Mouse (Mus musculus) stomach, postnatal 0 days (tissue): Measurements from ENCODE around the gene Epb41l1. TPM values are rescaled to one million over a fixed set of nuclear protein-coding genes. Genes with fewer than 3 reads are reported as not detected.
A peak's percentile ranks its signal among the peaks of the same experiment; 100 is the strongest.

Experiments used
- ATAC-seq: fragments of 200-750 bp; cut with Nextera tagmentation; 2 replicates; pipeline ENCODE4 v1.8.0; 2017; ENCODE audit not compliant: low FRiP score, low TSS enrichment
- DNase-seq: peaks from one replicate; pipeline ENCODE4 v3.0.0-alpha.2; 2016; ENCODE audit warnings: low spot score
- H3K27ac ChIP-seq: fragments of 300-500 bp; sonication (generic); replicated peaks from 2 replicates; pipeline ENCODE4 v1.5.1; 2014; ENCODE audit warnings: mild to moderate bottlenecking, control low read depth
- H3K27me3 ChIP-seq: fragments of 300-500 bp; sonication (generic); 2 replicates; pipeline ENCODE4 v1.6.1; 2014; ENCODE audit warnings: low read length; ENCODE audit not compliant: control insufficient read depth, insufficient read depth
- H3K36me3 ChIP-seq: fragments of 300-500 bp; sonication (generic); 2 replicates; pipeline ENCODE4 v1.6.1; 2014; ENCODE audit warnings: low read length, mixed read lengths; ENCODE audit not compliant: control insufficient read depth, insufficient read depth
- H3K4me1 ChIP-seq: fragments of 300-500 bp; sonication (generic); replicated peaks from 2 replicates; pipeline ENCODE4 v1.6.1; 2014; ENCODE audit warnings: antibody characterized with exemption; ENCODE audit not compliant: control insufficient read depth, insufficient read depth
- H3K4me2 ChIP-seq: fragments of 300-500 bp; sonication (generic); replicated peaks from 2 replicates; pipeline ENCODE4 v1.6.1; 2014; ENCODE audit warnings: low read depth, mild to moderate bottlenecking, control low read depth, moderate library complexity
- H3K4me3 ChIP-seq: fragments of 300-500 bp; sonication (generic); 2 replicates; pipeline ENCODE4 v1.5.1; 2014; ENCODE audit warnings: low read depth, low read length, control low read depth
- H3K9ac ChIP-seq: fragments of 300-500 bp; sonication (generic); 2 replicates; pipeline ENCODE4 v1.6.1; 2014; ENCODE audit warnings: mild to moderate bottlenecking, low read length, control low read depth, mixed read lengths
- H3K9me3 ChIP-seq: fragments of 300-500 bp; sonication (generic); 2 replicates; pipeline ENCODE4 v1.6.1; 2016; ENCODE audit warnings: low read length; ENCODE audit not compliant: control insufficient read depth
- CTCF ChIP-seq: IDR thresholded peaks from 2 replicates; pipeline ENCODE4 v1.5.1; 2016; ENCODE audit warnings: antibody characterized with exemption, low read depth, mild to moderate bottlenecking, moderate library complexity
- EP300 ChIP-seq: optimal IDR thresholded peaks from 2 replicates; pipeline ENCODE3; 2016; ENCODE audit warnings: antibody characterized with exemption
- WGBS: fragments of 180-500 bp; shearing (Covaris S2); extraction: QIAGEN DNeasy Blood & Tissue Kit; methylation state at CpG from one replicate; pipeline ENCODE4 v1.1.7; 2014; 5-methylcytosine and 5-hydroxymethylcytosine counted together
- polyA plus RNA-seq: library from polyadenylated mRNA; unstranded; fragments of >200 nt; fragmentation: Nextera tagmentation; extraction: Ambion mirVana; gene quantifications from 2 replicates; pipeline ENCODE4 v1.2.1, GENCODE M21; 2015

Epb41l1 gene
- polyA plus RNA-seq, 1 experiment from 2014 or later, result 1.7 TPM

DNA sequence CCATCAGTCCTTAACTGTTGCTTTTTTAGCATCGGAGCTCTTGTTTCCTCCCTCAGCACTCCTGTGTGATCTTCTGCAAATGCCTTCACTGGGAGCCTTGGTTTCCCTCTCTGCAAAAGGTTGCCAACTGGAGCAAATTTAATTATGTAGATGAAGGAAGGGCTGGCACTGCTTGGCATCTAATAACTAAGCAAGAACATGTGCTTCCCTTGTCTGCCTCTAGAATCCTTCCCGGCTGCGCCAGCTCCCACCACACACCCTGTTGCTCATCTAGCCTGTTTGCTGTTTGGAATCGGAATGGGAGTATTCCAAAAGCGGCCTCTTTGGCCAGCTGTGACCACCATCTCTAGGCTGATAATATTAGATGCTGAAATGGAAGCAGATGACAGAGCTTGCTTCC is 98.9 kb downstream of the Epb41l1 start:
- TF ChIP-seq EP300 (no peak), CTCF (no peak)
- no peaks in the 10 kb centered on the region for H3K27me3 ChIP-seq
- no peak overlapping the region for H3K4me2 ChIP-seq
- no peak for ATAC-seq
- no peak overlapping the region for H3K9ac ChIP-seq
- no peaks in the 10 kb centered on the region for H3K9me3 ChIP-seq
- peaks cover 7% of the 10 kb centered on the region for H3K36me3 ChIP-seq
- 90% methylated on average over 5 of the region's 5 CpGs for WGBS
- H3K27ac ChIP-seq, result no peak overlapping the region
- H3K4me1 ChIP-seq, result no peaks in the 10 kb centered on the region
- DNase-seq, result no peak
- no peak overlapping the region for H3K4me3 ChIP-seq

DNA sequence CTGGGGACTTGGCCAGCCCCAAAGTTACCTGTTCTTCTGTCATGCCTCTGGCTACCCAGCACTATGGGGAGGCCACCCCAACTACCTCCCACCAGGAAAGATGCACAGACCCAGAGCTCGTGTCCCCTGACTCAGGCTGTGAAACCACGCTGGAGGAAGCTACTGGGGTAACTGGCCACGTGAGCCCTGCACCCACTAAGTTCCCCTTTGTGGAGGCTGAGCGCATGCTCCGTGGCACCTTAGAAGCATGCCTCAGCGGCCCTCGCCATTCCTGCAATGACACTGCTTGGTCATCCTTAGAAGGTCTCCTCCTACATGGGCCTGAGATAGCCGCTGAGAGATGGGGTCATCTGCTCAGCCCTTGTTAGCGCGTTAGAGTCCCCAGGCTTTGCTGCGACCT is 102.3 kb downstream of the Epb41l1 start:
- no peaks in the 10 kb centered on the region for H3K27me3 ChIP-seq
- DNase-seq (no peak), ATAC-seq (no peak)
- no peak overlapping the region for H3K9ac ChIP-seq
- H3K4me3 ChIP-seq, result no peak overlapping the region
- no peak for TF ChIP-seq EP300
- TF ChIP-seq CTCF, result no peak
- H3K27ac ChIP-seq, result no peak overlapping the region
- no peaks in the 10 kb centered on the region for H3K4me1 ChIP-seq
- H3K36me3 ChIP-seq, result peaks cover 3% of the 10 kb centered on the region
- no peak overlapping the region for H3K4me2 ChIP-seq
- 90% methylated on average over 11 of the region's 11 CpGs for WGBS
- H3K9me3 ChIP-seq, result no peaks in the 10 kb centered on the region

DNA sequence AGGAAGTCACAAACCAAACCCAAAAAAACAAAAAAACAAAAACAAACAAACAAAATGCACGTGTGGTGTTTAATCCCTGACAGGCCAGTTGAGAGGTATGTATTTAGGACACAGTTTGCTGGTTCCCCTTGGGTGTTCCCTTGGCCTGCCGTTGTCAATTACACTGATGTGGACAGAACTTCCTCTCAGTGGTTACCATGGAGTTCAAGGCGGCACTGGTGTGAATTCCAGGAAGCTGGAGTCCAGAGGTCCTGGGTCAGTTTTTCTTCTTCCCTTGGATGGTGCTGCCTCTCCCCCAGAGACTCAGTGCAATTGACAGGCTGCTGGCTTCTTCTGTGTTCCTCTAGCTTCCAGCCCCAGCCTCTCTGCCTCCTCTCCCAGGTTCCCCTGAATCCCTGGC is 103.4 kb downstream of the Epb41l1 start:
- no peaks in the 10 kb centered on the region for H3K9me3 ChIP-seq
- no peak overlapping the region for H3K9ac ChIP-seq
- no peak overlapping the region for H3K4me3 ChIP-seq
- DNase-seq, result no peak
- WGBS, result 48% methylated on average over 3 of the region's 3 CpGs
- H3K36me3 ChIP-seq, result peaks cover 3% of the 10 kb centered on the region
- ATAC-seq, result no peak
- no peaks in the 10 kb centered on the region for H3K27me3 ChIP-seq
- H3K27ac ChIP-seq, result no peak overlapping the region
- TF ChIP-seq CTCF (no peak), EP300 (no peak)
- no peak overlapping the region for H3K4me2 ChIP-seq
- no peaks in the 10 kb centered on the region for H3K4me1 ChIP-seq

DNA sequence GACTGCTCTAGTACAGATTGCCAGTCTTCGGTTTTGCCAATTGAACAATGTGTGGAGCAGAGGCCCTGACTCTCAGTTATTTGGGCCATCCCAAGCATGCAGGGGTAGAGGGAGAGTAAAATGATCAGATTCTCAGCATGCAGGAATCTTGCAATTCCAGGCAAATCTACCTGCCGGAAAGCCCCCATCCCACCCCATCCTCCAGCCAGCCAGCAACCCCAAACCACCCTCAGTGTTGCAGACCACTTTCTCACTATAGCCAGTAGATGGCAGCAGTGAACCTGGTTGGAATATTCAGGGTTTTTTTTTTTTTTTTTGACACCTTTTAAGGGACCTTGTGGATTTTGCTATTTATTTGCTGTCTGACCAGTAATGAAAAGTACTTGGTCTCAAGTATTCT is 109.0 kb downstream of the Epb41l1 start:
- no peak for DNase-seq
- 57% methylated on average over 2 of the region's 2 CpGs for WGBS
- Histone ChIP-seq H3K4me3 (no peak overlapping the region), H3K36me3 (no peaks in the 10 kb centered on the region; the same call in 1 of the 2 replicates), H3K27me3 (no peaks in the 10 kb centered on the region), H3K9ac (no peak overlapping the region), H3K9me3 (no peaks in the 10 kb centered on the region), H3K4me1 (no peaks in the 10 kb centered on the region), H3K4me2 (no peak overlapping the region), H3K27ac (no peak overlapping the region)
- no peak for TF ChIP-seq EP300
- peak; percentile 83 for TF ChIP-seq CTCF
- ATAC-seq, result no peak

DNA sequence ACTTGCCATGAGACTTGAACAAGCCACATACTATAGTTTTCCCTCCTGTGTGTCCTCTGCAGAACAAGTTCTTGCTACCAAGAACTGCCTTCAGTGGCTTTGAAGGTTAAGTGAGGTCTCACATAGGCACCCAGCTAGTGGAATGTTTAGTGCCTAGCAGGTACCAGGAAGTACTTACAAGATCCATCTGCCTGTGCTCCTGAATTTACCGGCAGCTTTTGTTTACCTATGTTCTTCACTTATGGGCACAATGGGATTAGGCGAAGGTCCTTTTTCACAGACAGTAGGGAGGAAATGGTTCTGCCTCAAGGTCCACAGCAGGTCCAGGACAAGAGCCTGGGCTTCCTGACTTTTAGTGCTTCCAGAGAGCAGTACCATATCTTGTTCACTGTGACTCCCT is 112.5 kb downstream of the Epb41l1 start:
- no peak overlapping the region for H3K9ac ChIP-seq
- no peaks in the 10 kb centered on the region for H3K4me1 ChIP-seq
- no peak overlapping the region for H3K27ac ChIP-seq
- DNase-seq (no peak), ATAC-seq (no peak)
- TF ChIP-seq CTCF, result no peak
- TF ChIP-seq EP300, result no peak
- no peak overlapping the region for H3K4me2 ChIP-seq
- 44% methylated on average over 2 of the region's 2 CpGs for WGBS
- no peak overlapping the region for H3K4me3 ChIP-seq
- H3K36me3 ChIP-seq, result no peaks in the 10 kb centered on the region; the same call in none of the 2 replicates
- no peaks in the 10 kb centered on the region for H3K27me3 ChIP-seq
- no peaks in the 10 kb centered on the region for H3K9me3 ChIP-seq

DNA sequence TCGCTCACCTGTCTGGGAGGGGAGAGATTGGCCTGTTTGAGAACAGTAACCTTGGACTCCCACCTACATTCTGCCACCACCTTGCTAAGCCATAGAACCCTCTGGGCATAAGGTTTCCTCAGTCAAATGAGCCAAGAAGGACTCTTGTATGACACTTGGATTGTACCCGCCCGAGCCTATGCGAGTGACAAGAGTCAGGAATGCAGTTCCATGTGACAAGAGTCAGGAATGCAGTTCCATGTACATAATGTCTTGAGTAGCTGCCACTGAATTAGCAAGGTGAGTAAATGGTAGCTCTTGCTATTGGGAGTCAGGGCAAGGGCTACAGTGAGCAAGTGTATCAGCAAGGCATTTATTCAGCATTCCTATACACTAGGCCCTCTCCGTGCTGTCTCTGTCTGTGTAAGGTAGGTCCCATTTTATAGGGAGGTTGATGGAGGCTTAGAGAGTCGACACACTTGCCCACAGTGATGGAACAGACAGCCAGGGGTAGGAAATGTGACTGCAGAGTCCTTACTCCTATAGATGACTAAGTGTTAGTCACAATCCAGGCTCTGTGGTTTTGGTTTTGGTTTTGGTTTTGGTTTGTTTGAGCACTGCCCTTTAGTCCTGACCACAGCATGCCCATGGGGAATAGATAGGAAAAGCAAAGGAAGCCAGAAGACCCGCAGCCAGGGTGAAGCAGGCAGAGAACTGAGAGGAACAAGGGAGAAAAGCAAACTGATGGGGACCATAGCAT is 118.3 kb downstream of the Epb41l1 start:
- no peaks in the 10 kb centered on the region for H3K27me3 ChIP-seq
- no peak overlapping the region for H3K4me3 ChIP-seq
- H3K36me3 ChIP-seq, result no peaks in the 10 kb centered on the region; the same call in 1 of the 2 replicates
- no peaks in the 10 kb centered on the region for H3K9me3 ChIP-seq
- H3K27ac ChIP-seq, result no peak overlapping the region
- H3K4me2 ChIP-seq, result no peak overlapping the region
- no peak overlapping the region for H3K9ac ChIP-seq
- 77% methylated on average over 7 of the region's 7 CpGs for WGBS
- DNase-seq (no peak), ATAC-seq (no peak)
- no peak for TF ChIP-seq EP300
- no peak for TF ChIP-seq CTCF
- no peaks in the 10 kb centered on the region for H3K4me1 ChIP-seq
